Mouse (Mus musculus): ENCODE measurements around the gene Kcna5. TPM values are rescaled to one million over a fixed set of nuclear protein-coding genes. Genes with fewer than 3 reads are reported as not detected.

Gene Kcna5
- polyA plus RNA-seq, 1 experiment, result not detected

DNA sequence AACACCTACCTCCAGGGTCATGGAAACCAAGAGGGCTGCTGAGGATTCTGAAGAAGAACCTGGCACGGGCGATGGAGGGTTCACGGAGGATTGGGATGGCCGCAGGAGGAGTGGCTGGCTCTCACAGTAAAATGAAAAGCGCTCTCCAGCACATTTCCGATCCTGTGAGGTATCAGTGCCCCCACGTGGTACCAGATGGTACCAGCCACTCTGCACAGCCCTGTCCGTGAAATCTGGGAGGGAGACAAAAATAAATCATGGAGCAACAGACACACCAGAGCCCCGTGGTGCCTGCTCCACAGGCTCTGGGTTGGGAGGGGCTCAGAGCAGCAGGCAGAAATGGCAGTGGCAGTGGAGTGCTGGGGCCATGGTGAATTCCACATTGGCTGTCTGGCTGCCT is 18.6 kb upstream of the Kcna5 start:
- no peak for TF ChIP-seq GATA1 (IDR thresholded peaks at IDR 0.05; ENCODE audit: low read length)

- TF ChIP-seq GATA1 (IDR thresholded peaks at IDR 0.05; ENCODE audit: low read length), result no peak
Observed at GRCm38 (mm10) chr6:126551862-126552395, 16.7 kb upstream of the Kcna5 start.

DNA sequence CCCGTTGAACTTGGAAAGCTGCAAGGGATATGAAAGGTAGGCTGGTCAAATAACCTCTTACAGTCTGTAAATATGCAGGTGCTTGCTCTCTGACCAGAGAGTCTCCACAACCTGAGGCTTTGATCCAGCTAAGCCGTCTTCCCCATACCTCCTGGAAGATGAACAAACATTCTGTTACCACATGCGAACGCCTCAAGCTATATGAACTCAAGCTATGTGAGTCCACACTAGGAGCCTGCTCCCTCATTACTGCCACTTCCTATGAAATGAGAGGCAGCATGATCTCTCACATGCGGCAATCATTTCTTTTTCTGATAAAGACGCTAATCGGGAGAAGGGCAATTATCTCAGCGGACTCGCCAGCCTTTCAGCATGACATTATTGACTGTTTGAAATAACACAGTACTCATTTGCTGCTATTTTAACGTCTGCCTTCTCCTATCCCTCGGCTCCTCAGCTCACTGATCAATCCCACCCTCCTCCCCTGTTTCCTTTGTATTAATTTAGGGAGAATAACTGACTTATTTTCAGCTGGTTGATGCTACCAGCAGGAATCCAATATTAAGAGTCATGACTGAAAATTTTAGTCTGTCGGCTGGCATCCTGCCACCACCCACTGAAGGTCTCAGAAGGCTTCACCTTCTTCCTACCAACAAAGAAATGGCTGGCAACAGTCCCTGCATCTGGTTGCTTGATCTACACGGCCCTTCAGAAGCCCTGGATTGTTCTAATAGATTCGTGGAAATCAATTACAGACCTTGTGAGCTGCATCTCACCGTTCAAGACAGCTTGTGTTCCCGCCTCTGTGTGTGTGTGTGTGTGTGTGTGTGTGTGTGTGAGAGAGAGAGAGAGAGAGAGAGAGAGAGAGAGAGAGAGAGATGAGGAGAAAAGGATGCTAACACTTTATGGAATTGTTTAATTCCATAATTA is 9.2 kb upstream of the Kcna5 start:
- no peak for TF ChIP-seq GATA1 (IDR thresholded peaks at IDR 0.05; ENCODE audit: low read length)

- TF ChIP-seq GATA1 (IDR thresholded peaks at IDR 0.05; ENCODE audit: low read length), result no peak
Observed at GRCm38 (mm10) chr6:126542724-126543123, 7.5 kb upstream of the Kcna5 start.

- TF ChIP-seq GATA1 (IDR thresholded peaks at IDR 0.05; ENCODE audit: low read length), result no peak
Observed at GRCm38 (mm10) chr6:126537512-126537911, 2.3 kb upstream of the Kcna5 start.

- TF ChIP-seq GATA1 (IDR thresholded peaks at IDR 0.05; ENCODE audit: low read length), result no peak
Observed at GRCm38 (mm10) chr6:126536926-126537325, 1.7 kb upstream of the Kcna5 start.

DNA sequence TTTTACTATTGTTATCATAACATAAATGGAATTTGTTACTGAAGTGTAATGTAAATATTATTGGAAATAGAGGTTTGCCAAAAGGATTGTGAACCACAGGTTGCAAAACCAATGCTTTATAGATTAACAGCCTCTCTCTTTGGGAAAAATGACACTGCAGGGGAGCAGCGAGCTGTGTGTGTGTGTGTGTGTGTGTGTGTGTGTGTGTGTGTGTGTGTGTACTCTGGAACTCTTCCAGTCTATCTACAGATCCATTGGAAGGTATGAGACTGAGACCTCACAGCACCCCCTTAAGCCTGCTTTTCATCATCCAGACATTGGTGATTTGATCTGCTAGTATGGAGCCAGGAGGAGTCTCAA is 679 bp upstream of the Kcna5 start:
- no peak for TF ChIP-seq GATA1 (IDR thresholded peaks at IDR 0.05; ENCODE audit: low read length)

DNA sequence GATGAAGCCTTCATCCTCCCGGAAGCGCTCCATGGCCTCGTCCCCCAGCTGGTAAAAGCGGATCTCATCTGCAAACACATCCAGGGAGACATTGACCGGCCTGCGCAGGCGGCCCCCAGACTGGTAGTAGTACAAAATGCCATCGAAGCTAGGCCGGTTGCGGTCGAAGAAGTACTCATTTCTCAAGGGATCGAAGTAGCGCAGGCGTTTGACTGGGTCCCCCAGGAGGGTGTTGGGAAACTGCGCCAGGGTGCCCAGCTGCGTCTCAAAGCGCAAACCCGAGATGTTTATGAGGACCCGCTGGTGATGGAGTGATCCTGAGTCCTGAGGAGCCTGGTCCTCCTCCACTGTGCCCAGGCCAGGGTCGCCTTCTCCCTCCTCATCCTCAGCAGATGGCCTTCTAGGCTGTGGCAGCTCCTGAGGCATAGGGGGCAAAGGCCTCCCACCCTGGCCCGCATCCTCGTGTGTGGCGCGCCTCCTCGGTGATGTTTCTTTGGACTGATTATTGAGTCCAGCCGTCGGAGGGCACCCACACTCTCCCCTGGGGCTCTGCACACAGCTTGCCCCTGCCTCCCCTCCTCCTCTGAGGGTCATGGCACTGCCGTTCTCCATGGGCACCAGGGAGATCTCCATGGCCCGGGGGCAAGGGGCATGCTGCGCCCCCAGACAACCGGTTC is 543 bp downstream of the Kcna5 start:
- no peak for TF ChIP-seq GATA1 (IDR thresholded peaks at IDR 0.05; ENCODE audit: low read length)

GRCm38 (mm10) chr6:126531306-126531705 is 3.9 kb downstream of the Kcna5 start:
- TF ChIP-seq GATA1 (IDR thresholded peaks at IDR 0.05; ENCODE audit: low read length), result no peak

GRCm38 (mm10) chr6:126530019-126530418 is 5.2 kb downstream of the Kcna5 start:
- no peak for TF ChIP-seq GATA1 (IDR thresholded peaks at IDR 0.05; ENCODE audit: low read length)

GRCm38 (mm10) chr6:126514720-126515119 is 20.5 kb downstream of the Kcna5 start:
- no peak for TF ChIP-seq GATA1 (IDR thresholded peaks at IDR 0.05; ENCODE audit: low read length)

DNA sequence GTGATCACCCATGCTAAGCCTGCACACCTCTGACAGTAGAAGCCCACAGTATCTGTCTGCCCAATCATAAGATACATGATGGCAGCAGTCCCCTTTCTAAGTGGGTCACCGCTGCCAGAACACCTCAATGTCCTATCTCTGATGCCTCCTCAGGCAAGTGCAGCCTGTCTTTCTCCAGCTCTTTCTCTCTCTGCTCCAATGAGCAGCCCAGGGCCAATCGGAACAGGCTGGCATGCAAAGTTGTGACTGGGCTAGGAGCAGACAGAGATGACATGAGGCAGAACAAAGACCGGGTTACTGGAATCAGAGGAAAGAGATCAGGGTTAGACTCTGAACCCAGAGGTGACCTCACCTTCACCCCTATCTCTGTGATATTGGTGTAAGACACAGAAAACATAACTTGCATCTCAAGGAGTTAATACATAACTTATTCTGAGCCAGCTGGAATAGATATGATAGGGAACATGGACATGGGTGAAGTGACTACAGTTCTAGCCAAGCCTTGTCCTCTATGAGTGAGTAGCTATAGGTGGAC is 21.4 kb downstream of the Kcna5 start:
- TF ChIP-seq GATA1 (IDR thresholded peaks at IDR 0.05; ENCODE audit: low read length), result no peak

DNA sequence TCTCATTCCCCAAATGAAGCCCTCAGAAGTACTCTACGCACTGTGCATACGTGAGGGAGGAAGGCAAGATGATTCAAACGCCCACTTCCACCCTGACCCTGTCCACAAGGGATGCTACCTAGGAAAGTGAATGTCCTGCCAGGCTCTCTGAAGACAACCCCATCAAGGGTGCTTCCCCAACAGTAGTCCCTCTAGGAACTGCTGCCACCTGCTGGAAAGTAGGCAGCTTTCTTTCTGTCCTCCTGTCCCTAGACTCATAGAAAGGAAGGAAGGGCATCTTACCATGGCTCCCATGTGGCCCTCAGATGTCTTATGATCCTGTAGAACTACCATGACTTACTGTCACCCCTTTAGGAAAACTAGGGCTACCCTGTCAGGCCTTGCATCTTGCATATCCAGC is 22.1 kb downstream of the Kcna5 start:
- no peak for TF ChIP-seq GATA1 (IDR thresholded peaks at IDR 0.05; ENCODE audit: low read length)

DNA sequence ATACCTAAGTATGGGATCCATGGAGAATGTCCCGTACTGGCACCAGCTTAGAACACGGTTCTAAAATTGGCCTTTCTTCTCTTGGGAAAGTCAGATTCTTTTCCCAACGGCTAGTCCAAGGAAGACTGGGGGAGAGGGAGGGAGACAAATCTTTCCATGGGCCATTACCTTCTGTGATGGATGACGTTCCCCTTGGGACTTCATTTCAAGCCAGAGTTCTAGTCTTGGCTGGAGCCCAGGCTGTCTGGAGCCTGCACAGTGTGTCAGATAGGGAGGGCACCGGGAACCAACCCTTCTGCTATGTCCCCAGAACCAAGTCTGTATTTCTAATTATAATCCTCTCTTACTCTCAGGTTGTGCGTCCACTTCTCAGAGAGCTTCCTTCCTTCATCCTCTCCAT is 26.5 kb downstream of the Kcna5 start:
- TF ChIP-seq GATA1 (IDR thresholded peaks at IDR 0.05; ENCODE audit: low read length), result no peak

GRCm38 (mm10) chr6:126503920-126504319 is 31.3 kb downstream of the Kcna5 start:
- no peak for TF ChIP-seq GATA1 (IDR thresholded peaks at IDR 0.05; ENCODE audit: low read length)

DNA sequence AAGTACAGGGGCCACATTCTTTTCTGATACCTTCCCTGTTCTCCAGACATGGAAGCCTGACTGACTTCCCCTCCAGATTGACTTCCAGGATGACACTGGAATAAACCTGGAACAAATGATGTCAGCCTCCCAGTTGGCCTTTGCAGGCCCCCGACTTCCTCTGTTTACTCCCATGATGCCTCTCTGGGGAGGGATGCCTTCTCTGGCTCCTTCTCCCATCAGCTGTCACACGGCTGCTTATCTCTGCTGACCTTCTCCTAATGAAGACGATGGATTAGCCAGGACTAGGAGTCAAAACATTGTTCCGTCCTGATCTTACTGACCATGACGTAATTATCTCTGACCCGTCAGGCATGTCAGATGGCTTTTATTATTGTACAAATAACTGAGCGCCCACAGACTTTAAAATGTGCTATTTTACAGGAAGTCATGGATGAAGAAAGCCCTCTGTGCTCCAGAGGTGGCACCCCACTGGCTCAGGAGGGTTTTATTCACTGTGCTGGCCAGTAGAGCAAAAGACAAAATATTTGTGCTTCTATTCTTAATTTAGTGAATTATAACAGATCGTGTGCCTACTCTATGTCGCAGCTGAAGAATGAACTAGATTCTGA is 32.4 kb downstream of the Kcna5 start:
- no peak for TF ChIP-seq GATA1 (IDR thresholded peaks at IDR 0.05; ENCODE audit: low read length)
